Mouse (Mus musculus) midbrain, embryonic 10.5 days (tissue): ENCODE data around the gene Sbno2. TPM values are rescaled to one million over a fixed set of nuclear protein-coding genes. Genes with fewer than 3 reads are reported as not detected.

Experiments used
- DNase-seq: peaks from one replicate; pipeline ENCODE4 v3.0.0-alpha.2; 2017; ENCODE audit warnings: low spot score
- H3K27ac ChIP-seq: fragments of 300-500 bp; sonication (generic); replicated peaks from 2 replicates; pipeline ENCODE4 v1.5.1; 2016; ENCODE audit warnings: mild to moderate bottlenecking
- H3K27me3 ChIP-seq: fragments of 300-500 bp; sonication (generic); 2 replicates; pipeline ENCODE4 v1.6.1; 2016; ENCODE audit warnings: low read depth, mild to moderate bottlenecking; ENCODE audit not compliant: poor library complexity, severe bottlenecking
- H3K36me3 ChIP-seq: fragments of 300-500 bp; sonication (generic); 2 replicates; pipeline ENCODE4 v1.6.1; 2016; ENCODE audit warnings: mild to moderate bottlenecking, moderate library complexity
- H3K4me1 ChIP-seq: fragments of 300-500 bp; sonication (generic); 2 replicates; pipeline ENCODE4 v1.6.1; 2016
- H3K4me3 ChIP-seq: fragments of 300-500 bp; sonication (generic); 2 replicates; pipeline ENCODE4 v1.5.1; 2016; ENCODE audit warnings: mild to moderate bottlenecking, moderate library complexity
- H3K9me3 ChIP-seq: fragments of 300-500 bp; sonication (generic); replicated peaks from 2 replicates; pipeline ENCODE4 v1.6.1; 2016; ENCODE audit warnings: mild to moderate bottlenecking
- WGBS: fragments of 180-500 bp; shearing (Covaris S2); methylation state at CpG from one replicate; pipeline ENCODE4 v1.1.7; 2016; 5-methylcytosine and 5-hydroxymethylcytosine counted together
- polyA plus RNA-seq: library from polyadenylated mRNA; unstranded; fragments of >200 nt; fragmentation: Nextera tagmentation; extraction: Ambion mirVana; gene quantifications from 2 replicates; pipeline ENCODE4 v1.2.1, GENCODE M21; 2016

Gene Sbno2
- polyA plus RNA-seq, result 15.0 and 15.2 TPM in 2 replicates

- no peaks in the 10 kb centered on the region for H3K27me3 ChIP-seq
- no peaks in the 10 kb centered on the region for H3K36me3 ChIP-seq
- WGBS, result 72% methylated on average over 5 of the region's 5 CpGs
- H3K4me1 ChIP-seq, result peaks cover 27% of the 10 kb centered on the region
- no peak for DNase-seq
- H3K27ac ChIP-seq, result no peak within 1 kb of the TSS
- H3K9me3 ChIP-seq, result no peaks in the 10 kb centered on the region
- H3K4me3 ChIP-seq, result no peak within 1 kb of the TSS
Measured at GRCm38 (mm10) chr10:80105460-80105859, at the start of gene Sbno2. TSS of gene Sbno2 (minus strand) at chr10:80105571.

DNA sequence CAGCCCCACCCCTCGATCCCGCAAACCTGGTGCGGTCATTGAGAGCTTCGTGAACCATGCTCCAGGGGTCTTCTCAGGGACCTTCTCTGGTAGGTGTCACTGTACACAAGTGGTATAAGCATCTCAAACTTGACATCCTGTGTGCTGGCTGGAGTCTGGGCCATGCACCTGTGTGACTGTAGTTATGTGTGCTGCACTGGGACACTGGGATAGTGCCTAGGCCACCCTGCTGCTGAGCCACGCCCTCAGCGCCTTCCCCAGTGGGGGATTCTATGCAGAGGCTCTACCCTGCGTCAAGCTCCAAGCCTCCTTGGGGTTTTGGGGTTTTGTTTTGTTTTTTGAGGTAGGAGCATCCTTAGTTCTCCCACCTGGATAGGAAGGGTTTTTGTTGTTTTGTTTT lies 49.0 kb upstream of the Sbno2 start:
- 93% methylated on average over 7 of the region's 7 CpGs for WGBS
- no peaks in the 10 kb centered on the region for H3K27me3 ChIP-seq
- peaks cover 82% of the 10 kb centered on the region for H3K4me1 ChIP-seq
- H3K27ac ChIP-seq, result peak overlapping the region; percentile 100; the same call in 1 of the 2 replicates
- H3K4me3 ChIP-seq, result peak overlapping the region; percentile 99
- no peak for DNase-seq
- peaks cover 81% of the 10 kb centered on the region for H3K36me3 ChIP-seq
- no peaks in the 10 kb centered on the region for H3K9me3 ChIP-seq

GRCm38 (mm10) chr10:80153713-80154112 lies 48.3 kb upstream of the Sbno2 start:
- Histone ChIP-seq H3K27ac (peak overlapping the region; percentile 100), H3K9me3 (no peaks in the 10 kb centered on the region), H3K4me1 (peaks cover 75% of the 10 kb centered on the region), H3K4me3 (peak overlapping the region; percentile 99), H3K36me3 (peaks cover 81% of the 10 kb centered on the region), H3K27me3 (no peaks in the 10 kb centered on the region)
- DNase-seq, result no peak
- 85% methylated on average over 19 of the region's 19 CpGs for WGBS

GRCm38 (mm10) chr10:80152873-80153260 lies 47.5 kb upstream of the Sbno2 start:
- Histone ChIP-seq H3K4me3 (peak overlapping the region; percentile 99), H3K4me1 (peaks cover 73% of the 10 kb centered on the region), H3K9me3 (no peaks in the 10 kb centered on the region), H3K36me3 (peaks cover 81% of the 10 kb centered on the region), H3K27ac (peak overlapping the region; percentile 100), H3K27me3 (no peaks in the 10 kb centered on the region)
- DNase-seq, result no peak
- 52% methylated on average over 3 of the region's 3 CpGs for WGBS

GRCm38 (mm10) chr10:80152071-80152872 lies 46.9 kb upstream of the Sbno2 start:
- H3K27ac ChIP-seq, result peak overlapping the region; percentile 100
- WGBS, result 10% methylated on average over 15 of the region's 15 CpGs
- peaks cover 73% of the 10 kb centered on the region for H3K4me1 ChIP-seq
- H3K4me3 ChIP-seq, result peak overlapping the region; percentile 99
- peaks cover 77% of the 10 kb centered on the region for H3K36me3 ChIP-seq
- H3K9me3 ChIP-seq, result no peaks in the 10 kb centered on the region
- DNase-seq, result peak; percentile 44
- no peaks in the 10 kb centered on the region for H3K27me3 ChIP-seq

DNA sequence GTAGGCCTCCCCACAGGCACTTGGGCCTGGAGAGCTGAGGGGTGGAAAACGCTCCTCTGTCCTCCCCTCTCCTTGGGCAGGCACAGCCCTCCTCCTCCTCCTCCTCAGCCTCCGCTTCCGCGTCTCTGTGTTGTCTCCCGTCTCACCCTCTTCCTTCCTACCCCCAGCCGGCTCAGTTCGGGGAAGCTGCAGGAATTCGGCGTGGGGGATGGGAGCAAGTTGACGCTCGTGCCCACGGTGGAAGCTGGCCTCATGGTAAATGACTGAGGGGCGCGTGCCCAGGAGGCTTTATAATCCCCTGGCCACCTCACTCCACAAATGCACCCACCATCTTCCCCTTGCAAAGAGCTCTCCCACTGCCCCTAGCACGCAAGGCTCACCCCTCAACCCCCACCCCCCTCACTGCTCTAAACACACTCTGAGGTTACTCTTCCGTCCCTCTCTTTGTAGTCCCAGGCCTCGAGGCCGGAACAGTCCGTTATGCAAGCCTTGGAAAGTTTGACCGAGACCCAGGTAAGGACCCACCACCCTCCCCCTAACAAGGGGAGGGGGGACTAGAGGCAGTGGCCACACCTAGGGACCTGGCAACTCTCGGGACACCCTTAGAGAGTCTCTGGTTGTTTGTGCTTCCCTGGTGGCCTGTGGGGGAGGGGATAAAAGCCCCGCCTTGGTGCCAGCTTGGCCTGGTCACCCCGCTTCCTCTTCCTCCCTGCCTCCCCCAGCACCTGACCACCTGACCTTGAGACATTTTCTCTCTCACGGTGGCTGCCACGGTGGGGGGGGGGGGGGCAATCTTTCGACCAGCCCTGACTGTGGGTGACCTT lies 46.1 kb upstream of the Sbno2 start:
- Histone ChIP-seq H3K4me1 (peaks cover 73% of the 10 kb centered on the region), H3K27ac (peak overlapping the region; percentile 100), H3K4me3 (peak overlapping the region; percentile 99), H3K27me3 (no peaks in the 10 kb centered on the region), H3K9me3 (no peaks in the 10 kb centered on the region), H3K36me3 (peaks cover 72% of the 10 kb centered on the region)
- WGBS, result 1% methylated on average over 25 of the region's 26 CpGs
- peak; percentile 68 for DNase-seq

DNA sequence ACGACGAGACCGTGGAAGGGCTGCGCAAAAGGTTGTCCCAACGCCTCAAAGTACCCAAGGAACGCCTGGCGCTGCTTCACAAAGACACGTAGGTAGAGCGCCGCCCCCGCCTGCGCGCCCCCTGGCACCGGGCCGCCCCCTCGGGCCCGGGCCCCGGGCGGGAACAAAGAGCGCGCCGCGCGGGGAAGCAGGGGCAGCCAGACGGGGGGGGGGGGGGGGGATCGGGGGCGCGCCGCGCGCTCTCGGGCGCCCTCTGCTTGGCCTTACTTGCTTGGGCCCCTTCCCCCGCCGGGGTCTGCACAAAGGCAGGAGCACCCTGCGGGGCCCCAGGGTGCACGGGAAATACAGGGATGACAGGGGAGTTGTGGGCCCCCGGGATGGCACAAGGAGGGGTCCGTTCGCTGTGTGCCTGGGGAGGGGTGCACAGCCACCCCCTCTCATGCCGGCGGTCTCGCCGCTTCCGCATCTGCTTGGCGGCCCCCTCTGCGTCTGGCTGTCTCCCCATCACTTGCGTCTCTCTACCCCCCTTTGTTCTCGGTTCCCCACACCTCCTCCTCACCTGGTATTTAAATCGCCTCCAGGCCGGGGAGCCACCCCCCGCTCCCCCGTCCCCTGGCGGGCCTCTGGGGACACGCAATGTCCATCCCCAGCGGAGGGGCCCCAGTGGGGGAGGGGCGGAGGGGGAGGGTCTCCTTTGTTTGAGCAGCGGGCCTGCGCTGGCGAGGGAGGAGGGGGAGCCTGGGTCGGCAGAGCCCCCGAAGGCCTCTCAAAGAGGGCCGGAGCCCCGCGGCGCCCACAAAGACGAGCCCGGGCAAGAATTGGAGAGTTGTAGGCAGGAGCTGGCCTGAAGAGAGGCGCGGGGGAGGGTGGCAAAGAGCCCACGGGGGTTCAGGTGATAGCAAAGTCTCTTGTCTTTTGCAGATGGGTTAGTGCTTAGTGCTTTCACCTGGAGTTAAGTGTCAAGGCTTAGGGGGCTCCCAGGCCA lies 45.1 kb upstream of the Sbno2 start:
- H3K36me3 ChIP-seq, result peaks cover 72% of the 10 kb centered on the region
- peaks cover 73% of the 10 kb centered on the region for H3K4me1 ChIP-seq
- no peaks in the 10 kb centered on the region for H3K27me3 ChIP-seq
- peak overlapping the region; percentile 100 for H3K27ac ChIP-seq
- no peaks in the 10 kb centered on the region for H3K9me3 ChIP-seq
- peak overlapping the region; percentile 99 for H3K4me3 ChIP-seq
- peak; percentile 93 for DNase-seq
- WGBS, result under 1% methylated on average over 61 of the region's 71 CpGs

GRCm38 (mm10) chr10:80149291-80150225 lies 44.2 kb upstream of the Sbno2 start:
- no peaks in the 10 kb centered on the region for H3K27me3 ChIP-seq
- H3K4me1 ChIP-seq, result peaks cover 73% of the 10 kb centered on the region
- peak overlapping the region; percentile 99 for H3K4me3 ChIP-seq
- peak overlapping the region; percentile 100 for H3K27ac ChIP-seq
- peak; percentile 99 for DNase-seq
- under 1% methylated on average over 88 of the region's 88 CpGs for WGBS
- H3K9me3 ChIP-seq, result no peaks in the 10 kb centered on the region
- H3K36me3 ChIP-seq, result peaks cover 72% of the 10 kb centered on the region

- H3K27ac ChIP-seq, result peak overlapping the region; percentile 100
- no peaks in the 10 kb centered on the region for H3K27me3 ChIP-seq
- peaks cover 72% of the 10 kb centered on the region for H3K36me3 ChIP-seq
- H3K4me1 ChIP-seq, result peaks cover 73% of the 10 kb centered on the region
- peak; percentile 92 for DNase-seq
- WGBS, result under 1% methylated on average over 57 of the region's 57 CpGs
- peak overlapping the region; percentile 99 for H3K4me3 ChIP-seq
- H3K9me3 ChIP-seq, result no peaks in the 10 kb centered on the region
Measured at GRCm38 (mm10) chr10:80148610-80149290, 43.4 kb upstream of the Sbno2 start.

GRCm38 (mm10) chr10:80147719-80148601 lies 42.6 kb upstream of the Sbno2 start, which contains the start of gene Midn:
TSS of gene Midn (plus strand) at chr10:80148272.
- H3K4me3 ChIP-seq, result peak within 1 kb of the TSS; percentile 99
- peak; percentile 82 for DNase-seq
- peak within 1 kb of the TSS; percentile 100 for H3K27ac ChIP-seq
- peaks cover 73% of the 10 kb centered on the region for H3K4me1 ChIP-seq
- H3K36me3 ChIP-seq, result peaks cover 69% of the 10 kb centered on the region
- WGBS, result under 1% methylated on average over 40 of the region's 42 CpGs
- no peaks in the 10 kb centered on the region for H3K9me3 ChIP-seq
- no peaks in the 10 kb centered on the region for H3K27me3 ChIP-seq
